Mouse (Mus musculus) forebrain, embryonic 15.5 days (tissue): ENCODE measurements at regions not wholly inside any gene's neighbourhood (a gene's known extent, or its start where the extent isn't known, plus 50 kb on each side); places are given as distances from the start of the nearest gene placed in this dataset.

ENCODE experiments used
- ATAC-seq: fragments of 200-750 bp; cut with Nextera tagmentation; replicated peaks from 2 replicates; pipeline ENCODE4 v1.8.0; 2017; ENCODE audit warnings: mild to moderate bottlenecking, moderate TSS enrichment, moderate library complexity
- H3K27ac ChIP-seq: fragments of 300-500 bp; sonication (generic); replicated peaks from 2 replicates; pipeline ENCODE4 v1.5.1; 2015; ENCODE audit warnings: mild to moderate bottlenecking, inconsistent platforms
- H3K27me3 ChIP-seq: fragments of 300-500 bp; sonication (generic); 2 replicates; pipeline ENCODE4 v1.6.1; 2015; ENCODE audit warnings: inconsistent platforms
- H3K36me3 ChIP-seq: fragments of 300-500 bp; sonication (generic); 2 replicates; pipeline ENCODE4 v1.6.1; 2015; ENCODE audit warnings: mild to moderate bottlenecking, inconsistent platforms
- H3K4me1 ChIP-seq: fragments of 300-500 bp; sonication (generic); 2 replicates; pipeline ENCODE4 v1.6.1; 2015; ENCODE audit warnings: inconsistent platforms
- H3K4me2 ChIP-seq: fragments of 300-500 bp; sonication (generic); replicated peaks from 2 replicates; pipeline ENCODE4 v1.6.1; 2015; ENCODE audit warnings: mild to moderate bottlenecking, inconsistent platforms
- H3K4me3 ChIP-seq: fragments of 300-500 bp; sonication (generic); 2 replicates; pipeline ENCODE4 v1.5.1; 2015; ENCODE audit warnings: mild to moderate bottlenecking, inconsistent platforms
- H3K9ac ChIP-seq: fragments of 300-500 bp; sonication (generic); replicated peaks from 2 replicates; pipeline ENCODE4 v1.6.1; 2015; ENCODE audit warnings: mild to moderate bottlenecking, inconsistent platforms
- H3K9me3 ChIP-seq: fragments of 300-500 bp; sonication (generic); 2 replicates; pipeline ENCODE4 v1.6.1; 2016; ENCODE audit warnings: inconsistent platforms
- WGBS: fragments of 180-500 bp; shearing (Covaris S2); methylation state at CpG from one replicate; pipeline ENCODE4 v1.1.7; 2015; ENCODE audit warnings: mixed read lengths; 5-methylcytosine and 5-hydroxymethylcytosine counted together

GRCm38 (mm10) chr7:40623286-40623685, 274.8 kb upstream of the Vstm2b start:
- ATAC-seq: 0 out of 2 replicates have a peak, but pooled peaks have one; percentile 19
- Histone ChIP-seq H3K9me3 (no peaks in the 10 kb centered on the region), H3K4me2 (no peak overlapping the region), H3K36me3 (no peaks in the 10 kb centered on the region), H3K27ac (no peak overlapping the region), H3K9ac (no peak overlapping the region), H3K4me1 (no peaks in the 10 kb centered on the region), H3K27me3 (no peaks in the 10 kb centered on the region), H3K4me3 (no peak overlapping the region)
- WGBS: 88% methylated on average over 2 of the region's 2 CpGs

GRCm38 (mm10) chr7:40636369-40636768, 261.8 kb upstream of the Vstm2b start:
- no peak overlapping the region for H3K4me3 ChIP-seq
- H3K9me3 ChIP-seq: no peaks in the 10 kb centered on the region
- 91% methylated on average over 3 of the region's 3 CpGs for WGBS
- ATAC-seq: no peak
- no peaks in the 10 kb centered on the region for H3K36me3 ChIP-seq
- no peaks in the 10 kb centered on the region for H3K4me1 ChIP-seq
- no peak overlapping the region for H3K9ac ChIP-seq
- H3K27ac ChIP-seq: no peak overlapping the region
- H3K27me3 ChIP-seq: no peaks in the 10 kb centered on the region
- H3K4me2 ChIP-seq: no peak overlapping the region

GRCm38 (mm10) chr7:40654982-40655381, 243.1 kb upstream of the Vstm2b start:
- WGBS: 50% methylated on average over 7 of the region's 7 CpGs
- peak; percentile 63 for ATAC-seq
- H3K9ac ChIP-seq: no peak overlapping the region

GRCm38 (mm10) chr7:40655391-40655790, 242.7 kb upstream of the Vstm2b start:
- Histone ChIP-seq H3K27ac (no peak overlapping the region), H3K4me3 (no peak overlapping the region), H3K27me3 (no peaks in the 10 kb centered on the region), H3K9ac (no peak overlapping the region), H3K9me3 (no peaks in the 10 kb centered on the region), H3K36me3 (no peaks in the 10 kb centered on the region), H3K4me1 (no peaks in the 10 kb centered on the region), H3K4me2 (no peak overlapping the region)
- ATAC-seq: no peak
- 67% methylated on average over 2 of the region's 2 CpGs for WGBS

More at GRCm38 (mm10) chr7:40654982-40655381, 243.1 kb upstream of the Vstm2b start:
- H3K27me3 ChIP-seq: no peaks in the 10 kb centered on the region
- no peaks in the 10 kb centered on the region for H3K4me1 ChIP-seq
- no peaks in the 10 kb centered on the region for H3K36me3 ChIP-seq
- H3K27ac ChIP-seq: no peak overlapping the region
- H3K4me2 ChIP-seq: no peak overlapping the region
- H3K9me3 ChIP-seq: no peaks in the 10 kb centered on the region
- H3K4me3 ChIP-seq: no peak overlapping the region

- no peaks in the 10 kb centered on the region for H3K9me3 ChIP-seq
- H3K36me3 ChIP-seq: no peaks in the 10 kb centered on the region
- WGBS: 3% methylated on average over 3 of the region's 3 CpGs
- H3K27ac ChIP-seq: no peak overlapping the region
- no peak overlapping the region for H3K4me3 ChIP-seq
- no peaks in the 10 kb centered on the region for H3K27me3 ChIP-seq
- H3K4me2 ChIP-seq: no peak overlapping the region
- no peaks in the 10 kb centered on the region for H3K4me1 ChIP-seq
- no peak overlapping the region for H3K9ac ChIP-seq
- no peak for ATAC-seq
These were observed 238.5 kb upstream of the Vstm2b start for GRCm38 (mm10) chr7:40659662-40660061.

GRCm38 (mm10) chr7:40663781-40664180, 234.3 kb upstream of the Vstm2b start:
- Histone ChIP-seq H3K9ac (no peak overlapping the region), H3K4me2 (no peak overlapping the region), H3K36me3 (no peaks in the 10 kb centered on the region), H3K4me3 (no peak overlapping the region), H3K9me3 (no peaks in the 10 kb centered on the region), H3K27ac (no peak overlapping the region), H3K27me3 (no peaks in the 10 kb centered on the region), H3K4me1 (no peaks in the 10 kb centered on the region)
- 85% methylated on average over 7 of the region's 7 CpGs for WGBS
- ATAC-seq: no peak

- no peak overlapping the region for H3K9ac ChIP-seq
- no peaks in the 10 kb centered on the region for H3K27me3 ChIP-seq
- H3K4me1 ChIP-seq: no peaks in the 10 kb centered on the region
- H3K9me3 ChIP-seq: no peaks in the 10 kb centered on the region
- WGBS: 90% methylated on average over 5 of the region's 5 CpGs
- ATAC-seq: no peak
- H3K36me3 ChIP-seq: no peaks in the 10 kb centered on the region
- no peak overlapping the region for H3K27ac ChIP-seq
- H3K4me3 ChIP-seq: no peak overlapping the region
- H3K4me2 ChIP-seq: no peak overlapping the region
These were observed 231.5 kb upstream of the Vstm2b start for GRCm38 (mm10) chr7:40666625-40667024.

- H3K4me1 ChIP-seq: no peaks in the 10 kb centered on the region
- no peak overlapping the region for H3K4me2 ChIP-seq
- no peaks in the 10 kb centered on the region for H3K27me3 ChIP-seq
- H3K9me3 ChIP-seq: no peaks in the 10 kb centered on the region
- H3K4me3 ChIP-seq: no peak overlapping the region
- ATAC-seq: no peak
- 88% methylated on average over 5 of the region's 5 CpGs for WGBS
- no peak overlapping the region for H3K9ac ChIP-seq
- H3K27ac ChIP-seq: no peak overlapping the region
- H3K36me3 ChIP-seq: no peaks in the 10 kb centered on the region
These were observed 227.7 kb upstream of the Vstm2b start for GRCm38 (mm10) chr7:40670401-40670800.

GRCm38 (mm10) chr7:40671068-40671467, 227.1 kb upstream of the Vstm2b start:
- H3K4me2 ChIP-seq: no peak overlapping the region
- no peaks in the 10 kb centered on the region for H3K36me3 ChIP-seq
- H3K4me3 ChIP-seq: no peak overlapping the region
- no peaks in the 10 kb centered on the region for H3K9me3 ChIP-seq
- no peaks in the 10 kb centered on the region for H3K27me3 ChIP-seq
- no peak overlapping the region for H3K9ac ChIP-seq
- H3K27ac ChIP-seq: no peak overlapping the region
- 96% methylated on average over 4 of the region's 4 CpGs for WGBS
- H3K4me1 ChIP-seq: no peaks in the 10 kb centered on the region
- no peak for ATAC-seq

- H3K4me2 ChIP-seq: no peak overlapping the region
- H3K4me3 ChIP-seq: no peak overlapping the region
- no peak overlapping the region for H3K27ac ChIP-seq
- H3K4me1 ChIP-seq: no peaks in the 10 kb centered on the region
- ATAC-seq: no peak
- 94% methylated on average over 1 of the region's 1 CpGs for WGBS
- no peaks in the 10 kb centered on the region for H3K9me3 ChIP-seq
- no peak overlapping the region for H3K9ac ChIP-seq
- H3K36me3 ChIP-seq: no peaks in the 10 kb centered on the region
- no peaks in the 10 kb centered on the region for H3K27me3 ChIP-seq
These were observed 225.8 kb upstream of the Vstm2b start for GRCm38 (mm10) chr7:40672348-40672747.

- no peaks in the 10 kb centered on the region for H3K27me3 ChIP-seq
- H3K4me1 ChIP-seq: no peaks in the 10 kb centered on the region
- no peak overlapping the region for H3K4me2 ChIP-seq
- no peaks in the 10 kb centered on the region for H3K9me3 ChIP-seq
- no peaks in the 10 kb centered on the region for H3K36me3 ChIP-seq
- WGBS: 33% methylated on average over 3 of the region's 3 CpGs
- H3K27ac ChIP-seq: no peak overlapping the region
- H3K9ac ChIP-seq: no peak overlapping the region
- H3K4me3 ChIP-seq: no peak overlapping the region
- ATAC-seq: no peak
These were observed 223.7 kb upstream of the Vstm2b start for GRCm38 (mm10) chr7:40674397-40674796.

GRCm38 (mm10) chr7:40677601-40678000, 220.5 kb upstream of the Vstm2b start:
- Histone ChIP-seq H3K36me3 (no peaks in the 10 kb centered on the region), H3K27me3 (no peaks in the 10 kb centered on the region), H3K4me1 (peaks cover 11% of the 10 kb centered on the region; the same call in 1 of the 2 replicates), H3K9me3 (no peaks in the 10 kb centered on the region), H3K4me3 (no peak overlapping the region), H3K27ac (no peak overlapping the region), H3K4me2 (no peak overlapping the region), H3K9ac (no peak overlapping the region)
- WGBS: 44% methylated on average over 2 of the region's 2 CpGs
- ATAC-seq: no peak

- no peaks in the 10 kb centered on the region for H3K27me3 ChIP-seq
- WGBS: 41% methylated on average over 12 of the region's 12 CpGs
- no peak overlapping the region for H3K4me3 ChIP-seq
- no peak overlapping the region for H3K4me2 ChIP-seq
- no peaks in the 10 kb centered on the region for H3K36me3 ChIP-seq
- no peak for ATAC-seq
- peaks cover 11% of the 10 kb centered on the region; the same call in 1 of the 2 replicates for H3K4me1 ChIP-seq
- H3K27ac ChIP-seq: no peak overlapping the region
- H3K9me3 ChIP-seq: no peaks in the 10 kb centered on the region
- H3K9ac ChIP-seq: no peak overlapping the region
These were observed 217.6 kb upstream of the Vstm2b start for GRCm38 (mm10) chr7:40680567-40680966.
